Mouse (Mus musculus) liver, postnatal 0 days (tissue): ENCODE results near the gene Dnajc6. TPM values are rescaled to one million over a fixed set of nuclear protein-coding genes. Genes with fewer than 3 reads are reported as not detected.

ENCODE experiments used
- ATAC-seq: fragments of 200-750 bp; cut with Nextera tagmentation; 2 replicates; pipeline ENCODE4 v1.8.0; 2017; ENCODE audit warnings: mild to moderate bottlenecking, moderate library complexity
- DNase-seq: peaks from one replicate; pipeline ENCODE4 v3.0.0-alpha.2; 2016
- H3K27ac ChIP-seq: fragments of 300-500 bp; sonication (generic); 2 replicates; pipeline ENCODE4 v1.5.1; 2014; ENCODE audit warnings: antibody characterized with exemption, moderate library complexity, mild to moderate bottlenecking, low read depth
- H3K27me3 ChIP-seq: fragments of 300-500 bp; sonication (generic); 2 replicates; pipeline ENCODE4 v1.6.1; 2014; ENCODE audit warnings: low read length, control low read depth, mixed read lengths; ENCODE audit not compliant: insufficient read depth
- H3K36me3 ChIP-seq: fragments of 300-500 bp; sonication (generic); replicated peaks from 2 replicates; pipeline ENCODE4 v1.6.1; 2014; ENCODE audit warnings: mild to moderate bottlenecking, control low read depth, low read length, moderate library complexity, mixed read lengths; ENCODE audit not compliant: insufficient read depth
- H3K4me1 ChIP-seq: fragments of 300-500 bp; sonication (generic); 2 replicates; pipeline ENCODE4 v1.6.1; 2014; ENCODE audit warnings: antibody characterized with exemption, mild to moderate bottlenecking, control low read depth; ENCODE audit not compliant: insufficient read depth
- H3K4me2 ChIP-seq: fragments of 300-500 bp; sonication (generic); 2 replicates; pipeline ENCODE4 v1.6.1; 2014; ENCODE audit warnings: low read depth, mild to moderate bottlenecking, low read length, moderate library complexity, mixed read lengths
- H3K4me3 ChIP-seq: fragments of 300-500 bp; sonication (generic); 2 replicates; pipeline ENCODE4 v1.5.1; 2014; ENCODE audit warnings: low read depth, low read length
- H3K9ac ChIP-seq: fragments of 300-500 bp; sonication (generic); replicated peaks from 2 replicates; pipeline ENCODE4 v1.6.1; 2014; ENCODE audit warnings: mild to moderate bottlenecking, moderate library complexity
- H3K9me3 ChIP-seq: fragments of 300-500 bp; sonication (generic); 2 replicates; pipeline ENCODE4 v1.6.1; 2016; ENCODE audit warnings: mild to moderate bottlenecking, control low read depth, low read length, mixed read lengths
- CTCF ChIP-seq: sonication (generic); IDR thresholded peaks from 2 replicates; pipeline ENCODE4 v1.5.1; 2016; ENCODE audit warnings: antibody characterized with exemption, low read depth
- EP300 ChIP-seq: IDR thresholded peaks from 2 replicates; pipeline ENCODE4 v1.6.1; 2016; ENCODE audit warnings: antibody characterized with exemption, low read depth, mild to moderate bottlenecking
- WGBS: fragments of 180-500 bp; shearing (Covaris S2); extraction: QIAGEN DNeasy Blood & Tissue Kit; methylation state at CpG from one replicate; pipeline ENCODE4 v1.1.7; 2014; ENCODE audit not compliant: insufficient replicate concordance; 5-methylcytosine and 5-hydroxymethylcytosine counted together
- polyA plus RNA-seq: library from polyadenylated mRNA; unstranded; fragments of >200 nt; fragmentation: Nextera tagmentation; extraction: Ambion mirVana; gene quantifications from 2 replicates; pipeline ENCODE4 v1.2.1, GENCODE M21; 2015

Dnajc6 gene
- polyA plus RNA-seq, 1 experiment from 2014 or later: 0.16 TPM

DNA sequence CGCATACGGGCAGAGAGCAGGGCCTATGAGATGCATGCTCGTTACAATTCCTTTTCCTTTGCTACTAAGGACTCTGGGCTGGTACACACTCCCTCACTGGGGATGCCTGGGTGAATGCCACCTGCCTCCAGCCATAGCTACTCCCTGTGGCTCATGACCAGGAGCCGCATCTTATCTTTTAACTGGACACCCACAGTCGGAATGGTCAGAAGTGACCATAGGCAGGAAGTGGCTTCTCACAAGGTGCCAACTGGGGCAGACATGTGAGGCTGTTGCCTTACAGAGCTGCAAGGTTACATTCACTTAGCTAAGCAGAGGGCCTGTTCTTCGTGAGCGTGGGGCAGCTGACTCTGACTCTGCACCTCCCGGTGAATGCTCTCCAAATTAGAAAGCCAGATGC is 39.3 kb upstream of the Dnajc6 start:
- whole genome bisulfite sequencing: 82% methylated on average over 8 of the region's 8 CpGs
- TF ChIP-seq EP300: no peak
- no peak for TF ChIP-seq CTCF
- Histone ChIP-seq H3K4me3 (no peak overlapping the region), H3K4me1 (no peaks in the 10 kb centered on the region), H3K9me3 (no peaks in the 10 kb centered on the region), H3K27me3 (no peaks in the 10 kb centered on the region), H3K9ac (no peak overlapping the region), H3K36me3 (no peaks in the 10 kb centered on the region), H3K4me2 (no peak overlapping the region), H3K27ac (no peak overlapping the region)
- ATAC-seq: no peak
- DNase-seq: no peak

DNA sequence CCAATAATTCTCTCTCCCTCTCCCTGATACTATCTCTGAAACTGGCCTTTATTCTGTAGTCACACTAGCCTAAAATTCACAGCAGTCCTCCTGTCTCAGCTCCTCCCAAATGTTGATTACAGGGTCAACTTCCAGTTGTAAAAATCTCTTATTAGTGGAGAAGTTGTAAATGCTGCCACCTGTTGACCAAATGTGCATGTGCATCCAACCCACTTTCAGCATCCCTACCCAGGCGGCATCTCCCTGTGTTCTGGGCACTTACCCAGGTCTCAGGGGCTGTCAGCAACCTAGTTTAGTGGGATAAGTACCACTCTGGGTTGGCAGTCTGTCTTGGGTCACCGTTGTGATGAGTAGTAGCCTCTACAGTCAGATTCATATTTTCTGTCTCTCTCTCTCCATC is 38.1 kb upstream of the Dnajc6 start:
- WGBS: 40% methylated on average over 2 of the region's 2 CpGs
- Histone ChIP-seq H3K27ac (no peak overlapping the region), H3K4me3 (no peak overlapping the region), H3K27me3 (no peaks in the 10 kb centered on the region), H3K4me2 (no peak overlapping the region), H3K36me3 (no peaks in the 10 kb centered on the region), H3K9ac (no peak overlapping the region), H3K4me1 (no peaks in the 10 kb centered on the region), H3K9me3 (no peaks in the 10 kb centered on the region)
- DNase-seq: peak; percentile 44
- TF ChIP-seq CTCF (peak; percentile 73), EP300 (no peak)
- ATAC-seq: no peak

DNA sequence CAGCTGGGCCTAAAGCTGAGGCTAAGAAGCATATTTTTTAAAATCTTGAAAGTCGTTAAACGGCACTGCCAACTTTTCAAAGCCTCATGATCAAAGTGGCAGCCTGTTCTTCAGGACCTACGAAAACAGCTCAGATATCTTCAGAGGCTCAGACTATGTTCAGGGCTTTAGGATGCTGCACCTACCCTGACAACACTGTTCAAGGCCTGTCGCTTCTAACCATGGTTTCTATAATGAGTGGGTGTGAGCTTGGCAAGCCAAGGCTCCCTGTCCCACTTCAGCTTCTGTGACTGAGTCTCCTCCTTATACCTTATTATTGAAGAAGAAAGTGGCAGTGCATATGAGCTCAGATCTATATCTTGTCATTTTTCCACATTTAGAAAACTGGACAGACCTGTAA is 37.1 kb upstream of the Dnajc6 start:
- H3K4me2 ChIP-seq: no peak overlapping the region
- H3K9me3 ChIP-seq: no peaks in the 10 kb centered on the region
- TF ChIP-seq EP300: no peak
- no peak for TF ChIP-seq CTCF
- no peak overlapping the region for H3K27ac ChIP-seq
- no peaks in the 10 kb centered on the region for H3K4me1 ChIP-seq
- WGBS: 83% methylated on average over 4 of the region's 4 CpGs
- no peak overlapping the region for H3K4me3 ChIP-seq
- H3K36me3 ChIP-seq: no peaks in the 10 kb centered on the region
- no peak for ATAC-seq
- no peak for DNase-seq
- no peak overlapping the region for H3K9ac ChIP-seq
- no peaks in the 10 kb centered on the region for H3K27me3 ChIP-seq

DNA sequence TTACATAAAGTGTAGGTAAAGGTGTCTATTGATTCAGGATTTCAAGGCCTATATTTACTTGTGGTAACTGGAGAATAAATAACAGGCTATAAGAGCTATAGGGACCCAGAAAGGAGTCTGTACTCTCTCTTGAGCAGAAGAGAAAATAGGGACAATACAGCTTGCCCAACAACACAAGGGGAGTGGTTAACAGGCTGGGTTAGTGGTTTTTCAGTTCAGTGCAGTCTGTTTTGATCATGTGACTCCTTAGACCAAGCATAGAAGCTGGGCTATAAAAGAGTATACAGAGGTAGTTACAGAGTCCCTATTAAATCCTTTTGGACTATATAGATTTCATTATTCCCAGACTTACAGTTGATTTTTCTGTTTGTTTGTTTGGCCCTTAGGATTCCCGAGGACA is 36.3 kb upstream of the Dnajc6 start:
- Histone ChIP-seq H3K27ac (no peak overlapping the region), H3K27me3 (no peaks in the 10 kb centered on the region), H3K4me2 (no peak overlapping the region), H3K9me3 (no peaks in the 10 kb centered on the region), H3K36me3 (no peaks in the 10 kb centered on the region), H3K9ac (no peak overlapping the region), H3K4me3 (no peak overlapping the region), H3K4me1 (no peaks in the 10 kb centered on the region)
- DNase-seq (no peak), ATAC-seq (no peak)
- WGBS: 52% methylated on average over 1 of the region's 1 CpGs
- no peak for TF ChIP-seq EP300

DNA sequence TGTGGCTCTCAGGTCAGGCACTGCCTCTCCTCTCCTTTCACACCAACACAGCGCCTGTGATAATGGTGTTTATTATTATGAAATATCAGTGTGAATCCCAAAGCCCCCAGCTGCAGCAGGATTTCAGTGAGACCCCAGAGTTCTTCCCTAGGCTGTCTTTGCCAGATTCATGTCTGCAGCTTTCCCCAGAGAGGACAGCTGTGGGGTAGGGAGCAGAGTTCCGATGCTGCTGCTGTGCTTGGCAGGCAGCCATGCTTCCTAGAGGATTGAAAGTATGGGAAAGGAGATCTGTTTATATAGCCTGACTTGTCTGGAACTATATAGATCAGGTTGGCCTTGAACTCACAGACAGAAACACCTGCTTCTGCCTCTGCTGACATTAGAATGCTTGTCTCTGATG is 34.4 kb upstream of the Dnajc6 start:
- H3K36me3 ChIP-seq: no peaks in the 10 kb centered on the region
- H3K9me3 ChIP-seq: no peaks in the 10 kb centered on the region
- no peak overlapping the region for H3K4me2 ChIP-seq
- TF ChIP-seq CTCF: no peak
- TF ChIP-seq EP300: no peak
- H3K4me1 ChIP-seq: no peaks in the 10 kb centered on the region; the same call in 1 of the 2 replicates
- 65% methylated on average over 2 of the region's 2 CpGs for WGBS
- no peak for ATAC-seq
- H3K4me3 ChIP-seq: no peak overlapping the region
- no peaks in the 10 kb centered on the region for H3K27me3 ChIP-seq
- H3K27ac ChIP-seq: no peak overlapping the region
- no peak for DNase-seq
- no peak overlapping the region for H3K9ac ChIP-seq

DNA sequence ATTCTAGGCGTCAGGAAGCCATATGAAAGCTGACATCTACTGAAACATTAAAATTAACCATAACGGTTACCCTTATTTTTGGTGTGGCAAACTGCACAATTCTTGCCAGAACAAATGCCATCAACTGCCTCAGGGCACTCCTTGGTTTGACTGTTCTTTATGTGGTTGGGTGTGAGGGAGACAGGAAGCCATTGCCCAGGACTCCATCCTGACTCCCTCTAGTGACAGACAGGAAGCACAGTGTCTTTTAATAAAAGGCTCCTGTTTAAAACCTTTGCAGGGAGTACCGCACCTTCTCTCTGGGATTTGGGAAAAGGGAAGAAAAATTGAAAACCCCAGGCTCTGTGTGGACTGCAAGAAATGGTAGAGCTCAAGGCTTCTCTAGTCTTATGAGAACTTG is 30.2 kb upstream of the Dnajc6 start:
- no peak overlapping the region for H3K27ac ChIP-seq
- no peak overlapping the region for H3K9ac ChIP-seq
- no peaks in the 10 kb centered on the region for H3K36me3 ChIP-seq
- TF ChIP-seq EP300 (no peak), CTCF (no peak)
- no peak overlapping the region for H3K4me2 ChIP-seq
- H3K27me3 ChIP-seq: no peaks in the 10 kb centered on the region
- DNase-seq (no peak), ATAC-seq (no peak)
- no peaks in the 10 kb centered on the region for H3K9me3 ChIP-seq
- H3K4me3 ChIP-seq: no peak overlapping the region
- peaks cover 7% of the 10 kb centered on the region; the same call in 1 of the 2 replicates for H3K4me1 ChIP-seq
- 72% methylated on average over 3 of the region's 3 CpGs for whole genome bisulfite sequencing

DNA sequence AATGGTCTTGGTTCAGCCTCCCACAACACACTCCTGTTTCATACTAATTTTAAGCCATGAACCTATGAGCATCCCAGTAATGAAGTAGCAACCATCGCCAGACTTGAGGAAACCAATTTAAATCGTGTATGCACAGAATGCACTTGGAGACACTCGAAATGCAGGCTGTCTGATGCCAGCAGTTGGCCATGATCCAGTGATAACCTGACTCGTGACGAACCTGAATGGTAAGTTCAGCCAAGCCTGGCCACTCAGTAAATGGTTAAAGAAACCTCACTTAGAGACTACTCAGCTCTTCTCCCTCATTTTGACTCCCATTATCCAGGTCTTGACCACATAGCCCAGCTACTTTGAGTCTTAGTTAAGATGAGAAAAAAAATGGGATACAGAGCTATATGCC is 27.2 kb upstream of the Dnajc6 start:
- Histone ChIP-seq H3K27me3 (no peaks in the 10 kb centered on the region), H3K27ac (no peak overlapping the region), H3K4me1 (peaks cover 7% of the 10 kb centered on the region; the same call in 1 of the 2 replicates), H3K9me3 (no peaks in the 10 kb centered on the region), H3K9ac (no peak overlapping the region), H3K4me3 (no peak overlapping the region), H3K4me2 (no peak overlapping the region), H3K36me3 (no peaks in the 10 kb centered on the region)
- TF ChIP-seq EP300 (no peak), CTCF (no peak)
- WGBS: 76% methylated on average over 5 of the region's 5 CpGs
- DNase-seq: no peak
- ATAC-seq: no peak
